Mouse (Mus musculus) heart, embryonic 14.5 days (tissue): ENCODE results near the gene Rnf157. TPM values are rescaled to one million over a fixed set of nuclear protein-coding genes. Genes with fewer than 3 reads are reported as not detected.
"Not testable (repeated sequence)": the region's sequence is repeated elsewhere in the genome, so short reads cannot be mapped to it uniquely, and the experiment has no call there.

Source experiments
- ATAC-seq: fragments of 200-750 bp; cut with Nextera tagmentation; 2 replicates; pipeline ENCODE4 v1.8.0; 2017; ENCODE audit warnings: low read depth, moderate TSS enrichment; ENCODE audit not compliant: insufficient number of reproducible peaks, insufficient read depth, low FRiP score
- H3K27ac ChIP-seq, 2 experiments: fragments of 200-500 bp in 1 of 2; fragments of 300-500 bp in 1 of 2; sonication (generic) in 1 of 2; replicated peaks in 1 of 2; 2 replicates each; pipeline ENCODE4 v1.5.1; 2012 to 2014; ENCODE audit warnings: low read depth in 2 of 2, low read length in 2 of 2, control low read depth in 1 of 2, mild to moderate bottlenecking in 1 of 2, mixed read lengths in 1 of 2; ENCODE audit not compliant: control insufficient read depth in 1 of 2, insufficient read depth in 1 of 2
- H3K27me3 ChIP-seq: fragments of 300-500 bp; sonication (generic); 2 replicates; pipeline ENCODE4 v1.6.1; 2014; ENCODE audit warnings: mild to moderate bottlenecking, low read length, control low read depth; ENCODE audit not compliant: control insufficient read depth, insufficient read depth
- H3K36me3 ChIP-seq: fragments of 300-500 bp; sonication (generic); 2 replicates; pipeline ENCODE4 v1.6.1; 2014; ENCODE audit warnings: mild to moderate bottlenecking, control low read depth, low read length, mixed read lengths; ENCODE audit not compliant: control insufficient read depth, insufficient read depth
- H3K4me1 ChIP-seq, 2 experiments: fragments of 200-500 bp in 1 of 2; fragments of 300-500 bp in 1 of 2; sonication (generic) in 1 of 2; 2 replicates each; pipeline ENCODE4 v1.6.1; 2012 to 2014; ENCODE audit warnings: low read length in 2 of 2, control low read depth in 1 of 2, mixed read lengths in 1 of 2; ENCODE audit not compliant: control insufficient read depth in 2 of 2, insufficient read depth in 2 of 2
- H3K4me2 ChIP-seq: fragments of 300-500 bp; sonication (generic); 2 replicates; pipeline ENCODE4 v1.6.1; 2014; ENCODE audit warnings: mild to moderate bottlenecking, low read length
- H3K4me3 ChIP-seq, 2 experiments: fragments of 200-500 bp in 1 of 2; fragments of 300-500 bp in 1 of 2; sonication (generic) in 1 of 2; 2 replicates each; pipeline ENCODE4 v1.5.1; 2012 to 2014; ENCODE audit warnings: low read length in 2 of 2, mild to moderate bottlenecking in 2 of 2, control low read depth in 1 of 2, low read depth in 1 of 2, moderate library complexity in 1 of 2; ENCODE audit not compliant: control insufficient read depth in 1 of 2, insufficient read depth in 1 of 2
- H3K9ac ChIP-seq: fragments of 300-500 bp; sonication (generic); 2 replicates; pipeline ENCODE4 v1.6.1; 2014; ENCODE audit warnings: mild to moderate bottlenecking, low read length
- H3K9me3 ChIP-seq: fragments of 300-500 bp; sonication (generic); 2 replicates; pipeline ENCODE4 v1.6.1; 2016; ENCODE audit warnings: low read length, control low read depth; ENCODE audit not compliant: control insufficient read depth
- WGBS: fragments of 180-500 bp; shearing (Covaris S2); extraction: QIAGEN DNeasy Blood & Tissue Kit; methylation state at CpG from one replicate; pipeline ENCODE4 v1.1.7; 2014; 5-methylcytosine and 5-hydroxymethylcytosine counted together
- polyA plus RNA-seq: library from polyadenylated mRNA; unstranded; fragments of >200 nt; fragmentation: Nextera tagmentation; extraction: Ambion mirVana; gene quantifications from 2 replicates; pipeline ENCODE4 v1.2.1, GENCODE M21; 2014

The Rnf157 gene
- polyA plus RNA-seq, 1 experiment from 2014 or later, result 8.4 TPM

DNA sequence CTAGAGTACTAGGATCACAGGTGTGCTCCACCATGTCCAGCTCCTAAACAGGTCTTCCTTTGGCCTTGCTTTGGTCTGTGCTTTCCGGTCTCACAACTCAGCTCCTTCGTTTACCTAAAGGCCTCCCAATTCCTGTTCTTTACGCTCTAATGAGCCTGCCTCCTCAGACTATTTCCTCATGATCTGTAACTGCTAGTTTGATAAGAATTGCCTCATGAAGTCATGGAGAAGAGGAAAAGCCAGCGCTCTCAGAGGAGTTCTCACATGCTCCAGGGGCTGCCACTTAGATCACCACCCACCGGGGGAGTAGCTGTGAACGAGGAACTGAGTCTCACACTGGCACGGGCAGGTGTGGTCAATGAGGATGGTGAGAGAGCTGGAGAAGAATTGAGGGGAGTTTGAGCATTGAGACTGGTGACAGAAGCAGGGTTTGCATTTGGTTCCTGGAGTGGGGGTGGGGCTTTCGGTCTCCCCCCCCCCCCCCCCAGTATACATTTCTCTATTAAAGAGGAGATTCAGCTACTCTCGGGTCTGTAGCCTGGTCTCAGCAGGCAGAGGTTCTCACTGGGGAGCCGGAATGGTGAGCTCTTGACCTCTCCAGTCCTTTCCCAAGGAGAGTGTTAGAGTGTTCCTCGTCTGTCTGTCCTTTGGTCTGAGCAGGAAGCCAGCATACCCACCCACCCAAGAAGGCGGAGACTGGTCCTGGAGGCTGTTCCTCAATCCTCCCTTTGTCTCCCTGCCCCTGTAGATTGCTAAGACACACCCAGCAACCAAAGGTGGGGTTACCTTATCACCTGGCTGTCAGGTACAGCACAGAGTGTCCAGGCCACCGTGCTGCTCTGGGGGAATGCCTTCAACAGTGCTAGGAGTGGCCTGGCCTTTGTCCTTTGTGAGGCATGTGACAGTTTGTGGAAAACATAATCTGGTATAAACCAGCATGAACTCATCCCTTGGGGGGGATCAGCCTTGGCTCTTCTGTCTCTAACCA, 16.3 kb upstream of the Rnf157 start:
- H3K27me3 ChIP-seq, result no peaks in the 10 kb centered on the region
- H3K4me3 ChIP-seq, result no peak overlapping the region
- H3K4me1 ChIP-seq, result peaks cover 14 to 24% of the 10 kb centered on the region in 2 experiments
- H3K4me2 ChIP-seq, result no peak overlapping the region
- H3K36me3 ChIP-seq, result no peaks in the 10 kb centered on the region
- H3K27ac ChIP-seq, result 0 out of 4 replicates have a peak overlapping the region, but pooled peaks of 1 of the 2 experiments have one; percentile 2
- no peaks in the 10 kb centered on the region for H3K9me3 ChIP-seq
- 36% methylated on average over 12 of the region's 13 CpGs for WGBS
- H3K9ac ChIP-seq, result peak overlapping the region; percentile 34; the same call in 1 of the 2 replicates
- ATAC-seq, result no peak

- Histone ChIP-seq H3K9ac (no peak overlapping the region), H3K4me3 (no peak overlapping the region), H3K27ac (no peak overlapping the region), H3K9me3 (no peaks in the 10 kb centered on the region), H3K36me3 (no peaks in the 10 kb centered on the region), H3K4me1 (peaks cover 15 to 26% of the 10 kb centered on the region in 2 experiments), H3K4me2 (no peak overlapping the region), H3K27me3 (no peaks in the 10 kb centered on the region)
- ATAC-seq, result no peak
- WGBS, result 69% methylated on average over 6 of the region's 6 CpGs
These were observed 14.2 kb upstream of the Rnf157 start for GRCm38 (mm10) chr11:116426852-116427575.

DNA sequence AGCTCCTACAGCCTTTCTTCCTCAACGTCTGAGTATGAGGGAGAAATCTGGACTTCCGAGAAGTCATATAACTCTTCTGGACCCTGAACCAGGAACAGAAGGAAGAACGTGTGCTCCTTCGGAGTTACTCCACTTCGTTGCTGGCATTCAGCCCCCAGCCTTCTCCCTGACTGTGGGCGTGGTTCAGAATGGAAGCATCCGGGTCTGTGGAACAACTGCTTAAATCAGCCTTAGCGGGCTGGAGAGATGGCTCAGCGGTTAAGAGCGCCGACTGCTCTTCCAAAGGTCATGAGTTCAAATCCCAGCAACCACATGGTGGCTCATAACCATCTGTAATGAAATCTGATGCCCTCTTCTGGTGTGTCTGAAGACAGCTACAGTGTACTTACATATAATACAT, 13.5 kb upstream of the Rnf157 start:
- H3K4me3 ChIP-seq, H3K9me3 ChIP-seq, H3K4me2 ChIP-seq, H3K36me3 ChIP-seq, H3K27me3 ChIP-seq, H3K27ac ChIP-seq, H3K9ac ChIP-seq, ATAC-seq: not testable (repeated sequence)
- WGBS, result 80% methylated on average over 11 of the region's 11 CpGs
- H3K4me1 ChIP-seq, result peaks cover 15 to 25% of the 10 kb centered on the region in 2 experiments

DNA sequence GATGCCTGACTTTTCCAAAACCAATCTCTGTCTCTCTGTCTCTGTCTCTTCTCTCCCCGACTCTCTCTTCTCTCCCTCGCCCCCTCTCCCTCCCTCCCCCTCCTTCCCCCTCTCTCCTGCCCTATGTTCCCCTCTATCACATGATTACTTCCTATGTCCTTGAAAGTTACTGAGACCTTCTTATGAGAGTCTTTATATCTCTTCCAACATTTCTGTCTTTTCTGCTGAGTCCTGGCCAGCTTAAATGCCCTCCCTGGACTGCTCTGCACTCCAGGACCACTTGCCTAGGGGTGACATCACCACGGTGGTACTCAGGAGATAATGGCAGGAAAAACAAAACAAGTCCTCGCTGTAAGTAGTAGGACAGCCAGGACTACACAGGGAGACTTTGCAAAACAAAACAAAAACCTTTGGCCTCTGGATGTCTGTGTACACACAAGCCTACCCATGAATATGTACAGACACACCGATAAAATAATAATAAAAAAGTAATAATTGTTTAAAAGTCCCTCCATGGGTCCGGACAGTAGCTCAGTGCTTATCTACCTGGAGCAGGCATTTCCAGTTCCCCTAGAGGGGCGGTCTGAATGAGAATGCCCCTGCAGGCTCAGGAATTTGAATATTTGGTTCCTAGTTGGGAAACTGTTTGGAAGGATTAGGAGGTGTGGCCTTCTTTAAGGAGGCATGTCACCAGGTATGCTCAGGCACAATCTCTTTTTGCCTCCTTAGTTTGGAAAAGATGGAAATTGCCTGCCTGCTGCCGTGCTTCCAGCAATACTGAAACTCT, 12.0 kb upstream of the Rnf157 start:
- WGBS, result 31% methylated on average over 8 of the region's 8 CpGs
- no peak overlapping the region; a peak in 1 of 4 replicates for H3K27ac ChIP-seq
- no peak overlapping the region for H3K4me2 ChIP-seq
- no peaks in the 10 kb centered on the region for H3K36me3 ChIP-seq
- no peaks in the 10 kb centered on the region for H3K9me3 ChIP-seq
- H3K4me1 ChIP-seq, result peaks cover 10 to 16% of the 10 kb centered on the region in 2 experiments
- no peak overlapping the region for H3K9ac ChIP-seq
- H3K27me3 ChIP-seq, result no peaks in the 10 kb centered on the region
- H3K4me3 ChIP-seq, result no peak overlapping the region
- ATAC-seq, result no peak

DNA sequence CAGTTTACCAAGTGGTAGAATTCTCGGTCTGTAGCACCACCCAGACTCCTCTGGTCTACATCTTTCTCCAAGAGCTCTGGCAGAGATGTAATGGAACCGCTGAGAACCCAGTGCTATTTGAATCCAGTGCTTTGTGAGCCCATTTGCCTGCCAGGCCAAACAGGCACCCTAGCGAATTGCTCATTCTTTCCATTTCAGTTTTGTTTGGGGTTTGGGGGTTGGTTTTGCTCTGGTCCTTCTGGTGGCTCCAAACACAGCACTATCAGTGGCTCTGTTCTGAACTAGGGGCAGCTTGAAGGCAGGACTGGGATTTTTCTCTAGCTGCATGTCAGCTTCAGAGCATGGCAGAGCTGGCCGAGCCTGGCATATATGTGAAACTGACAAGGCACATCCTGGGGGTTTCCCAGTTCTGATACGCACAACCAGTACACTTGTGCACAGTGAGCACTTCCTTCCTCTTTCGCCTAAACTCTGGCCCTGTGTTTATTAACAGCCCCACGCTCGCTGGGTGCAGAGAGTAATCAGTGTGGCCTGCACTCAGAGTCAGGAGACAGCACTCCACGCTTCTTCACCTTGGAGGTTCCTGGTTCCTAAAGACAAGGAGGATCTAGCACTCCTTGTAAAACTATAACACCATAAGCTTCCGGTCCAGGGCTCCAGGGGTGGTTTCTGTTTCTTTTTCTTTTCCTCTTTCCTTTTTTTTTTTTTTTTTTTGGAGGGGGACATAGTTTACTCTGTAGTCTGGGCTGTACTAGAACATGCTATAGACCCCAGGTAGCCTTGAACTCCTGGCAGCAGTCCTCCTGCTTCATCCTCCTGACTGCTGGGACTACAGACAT, 11.2 kb upstream of the Rnf157 start:
- WGBS, result 68% methylated on average over 10 of the region's 10 CpGs
- Histone ChIP-seq H3K9ac (no peak overlapping the region), H3K36me3 (no peaks in the 10 kb centered on the region), H3K27ac (peak overlapping the region in 1 of 2 experiments; percentile 25; a peak in 3 of 4 replicates), H3K4me2 (no peak overlapping the region), H3K27me3 (no peaks in the 10 kb centered on the region), H3K4me1 (peaks cover 5 to 11% of the 10 kb centered on the region in 2 experiments; a peak in 3 of 4 replicates), H3K4me3 (no peak overlapping the region), H3K9me3 (no peaks in the 10 kb centered on the region)
- no peak for ATAC-seq

GRCm38 (mm10) chr11:116423214-116423613, 10.4 kb upstream of the Rnf157 start:
- no peak overlapping the region for H3K4me3 ChIP-seq
- no peaks in the 10 kb centered on the region for H3K27me3 ChIP-seq
- no peak for ATAC-seq
- H3K36me3 ChIP-seq, result no peaks in the 10 kb centered on the region
- no peak overlapping the region for H3K27ac ChIP-seq
- no peaks in the 10 kb centered on the region for H3K9me3 ChIP-seq
- WGBS, result 83% methylated on average over 6 of the region's 6 CpGs
- H3K4me1 ChIP-seq, result peaks cover 6 to 11% of the 10 kb centered on the region in 2 experiments; a peak in 3 of 4 replicates
- no peak overlapping the region for H3K4me2 ChIP-seq
- H3K9ac ChIP-seq, result no peak overlapping the region
